Mouse (Mus musculus) limb, embryonic 11.5 days (tissue): ENCODE results near the gene Camta2. TPM values are rescaled to one million over a fixed set of nuclear protein-coding genes. Genes with fewer than 3 reads are reported as not detected.

Experiments
- ATAC-seq: fragments of 200-750 bp; cut with Nextera tagmentation; 2 replicates; pipeline ENCODE4 v1.8.0; 2017; ENCODE audit warnings: low read depth; ENCODE audit not compliant: insufficient number of reproducible peaks, low FRiP score, low TSS enrichment
- DNase-seq: peaks from one replicate; pipeline ENCODE4 v3.0.0-alpha.2; 2015; ENCODE audit warnings: low spot score
- H3K27ac ChIP-seq: fragments of 300-500 bp; sonication (generic); replicated peaks from 2 replicates; pipeline ENCODE4 v1.5.1; 2014; ENCODE audit warnings: low read depth, mild to moderate bottlenecking, low read length
- H3K27me3 ChIP-seq: fragments of 300-500 bp; sonication (generic); 2 replicates; pipeline ENCODE4 v1.6.1; 2014; ENCODE audit warnings: mild to moderate bottlenecking, low read length, mixed read lengths; ENCODE audit not compliant: control insufficient read depth, insufficient read depth
- H3K36me3 ChIP-seq: fragments of 300-500 bp; sonication (generic); 2 replicates; pipeline ENCODE4 v1.6.1; 2014; ENCODE audit warnings: mild to moderate bottlenecking, low read length, moderate library complexity, mixed read lengths; ENCODE audit not compliant: control insufficient read depth, insufficient read depth
- H3K4me1 ChIP-seq: fragments of 300-500 bp; sonication (generic); 2 replicates; pipeline ENCODE4 v1.6.1; 2014; ENCODE audit warnings: low read length, mixed read lengths; ENCODE audit not compliant: control insufficient read depth, insufficient read depth
- H3K4me2 ChIP-seq: fragments of 300-500 bp; sonication (generic); 2 replicates; pipeline ENCODE4 v1.6.1; 2014; ENCODE audit warnings: low read depth, mild to moderate bottlenecking, moderate library complexity; ENCODE audit not compliant: severe bottlenecking
- H3K4me3 ChIP-seq: fragments of 300-500 bp; sonication (generic); 2 replicates; pipeline ENCODE4 v1.5.1; 2014; ENCODE audit warnings: low read depth, low read length
- H3K9ac ChIP-seq: fragments of 300-500 bp; sonication (generic); 2 replicates; pipeline ENCODE4 v1.6.1; 2014; ENCODE audit warnings: mild to moderate bottlenecking, low read length
- H3K9me3 ChIP-seq: fragments of 300-500 bp; sonication (generic); 2 replicates; pipeline ENCODE4 v1.6.1; 2016; ENCODE audit warnings: low read length; ENCODE audit not compliant: control insufficient read depth
- WGBS: fragments of 180-500 bp; shearing (Covaris S2); extraction: QIAGEN DNeasy Blood & Tissue Kit; methylation state at CpG from one replicate; pipeline ENCODE4 v1.1.7; 2014; 5-methylcytosine and 5-hydroxymethylcytosine counted together
- polyA plus RNA-seq: library from polyadenylated mRNA; unstranded; fragments of >200 nt; fragmentation: Nextera tagmentation; extraction: Ambion mirVana; gene quantifications from 2 replicates; pipeline ENCODE4 v1.2.1, GENCODE M21; 2014

Camta2 gene
- polyA plus RNA-seq, 1 experiment from 2014 or later, result 8.2 TPM

GRCm38 (mm10) chr11:70667271-70668150, 20.4 kb downstream of the Camta2 start:
- Histone ChIP-seq H3K4me1 (peaks cover 15% of the 10 kb centered on the region), H3K4me2 (peak overlapping the region; percentile 79), H3K4me3 (peak overlapping the region; percentile 57), H3K27ac (peak overlapping the region; percentile 88), H3K9ac (peak overlapping the region; percentile 14; the same call in 1 of the 2 replicates), H3K27me3 (no peaks in the 10 kb centered on the region), H3K9me3 (no peaks in the 10 kb centered on the region), H3K36me3 (peaks cover 17% of the 10 kb centered on the region)
- ATAC-seq (no peak), DNase-seq (peak; percentile 42)
- 54% methylated on average over 14 of the region's 14 CpGs for WGBS

- Histone ChIP-seq H3K27me3 (no peaks in the 10 kb centered on the region), H3K9me3 (no peaks in the 10 kb centered on the region), H3K4me1 (peaks cover 15% of the 10 kb centered on the region), H3K27ac (no peak overlapping the region), H3K4me2 (no peak overlapping the region), H3K9ac (no peak overlapping the region), H3K36me3 (peaks cover 19% of the 10 kb centered on the region), H3K4me3 (no peak overlapping the region)
- ATAC-seq (no peak), DNase-seq (no peak)
- WGBS, result 94% methylated on average over 8 of the region's 8 CpGs
Measured at GRCm38 (mm10) chr11:70666687-70667086, 21.2 kb downstream of the Camta2 start.

- peaks cover 9% of the 10 kb centered on the region; the same call in 1 of the 2 replicates for H3K4me1 ChIP-seq
- WGBS, result 93% methylated on average over 9 of the region's 9 CpGs
- DNase-seq, result no peak
- no peak overlapping the region for H3K9ac ChIP-seq
- no peak overlapping the region for H3K4me2 ChIP-seq
- no peak for ATAC-seq
- no peaks in the 10 kb centered on the region for H3K9me3 ChIP-seq
- H3K36me3 ChIP-seq, result peaks cover 19% of the 10 kb centered on the region
- H3K27me3 ChIP-seq, result no peaks in the 10 kb centered on the region
- H3K4me3 ChIP-seq, result no peak overlapping the region
- no peak overlapping the region for H3K27ac ChIP-seq
Measured at GRCm38 (mm10) chr11:70664741-70665140, 23.2 kb downstream of the Camta2 start.

- no peak overlapping the region for H3K9ac ChIP-seq
- no peak overlapping the region for H3K4me3 ChIP-seq
- 90% methylated on average over 6 of the region's 6 CpGs for WGBS
- no peaks in the 10 kb centered on the region for H3K27me3 ChIP-seq
- H3K36me3 ChIP-seq, result peaks cover 19% of the 10 kb centered on the region
- no peaks in the 10 kb centered on the region for H3K9me3 ChIP-seq
- no peak overlapping the region for H3K27ac ChIP-seq
- peaks cover 9% of the 10 kb centered on the region; the same call in 1 of the 2 replicates for H3K4me1 ChIP-seq
- no peak for ATAC-seq
- no peak for DNase-seq
- no peak overlapping the region for H3K4me2 ChIP-seq
Measured at GRCm38 (mm10) chr11:70663957-70664356, 23.9 kb downstream of the Camta2 start.

GRCm38 (mm10) chr11:70663101-70663500, 24.8 kb downstream of the Camta2 start:
- no peak overlapping the region for H3K4me2 ChIP-seq
- H3K4me3 ChIP-seq, result no peak overlapping the region
- DNase-seq, result no peak
- no peak overlapping the region for H3K9ac ChIP-seq
- H3K36me3 ChIP-seq, result peaks cover 19% of the 10 kb centered on the region
- H3K27ac ChIP-seq, result no peak overlapping the region
- no peaks in the 10 kb centered on the region for H3K9me3 ChIP-seq
- WGBS, result 94% methylated on average over 8 of the region's 8 CpGs
- H3K27me3 ChIP-seq, result no peaks in the 10 kb centered on the region
- H3K4me1 ChIP-seq, result peaks cover 10% of the 10 kb centered on the region; the same call in 1 of the 2 replicates
- no peak for ATAC-seq

GRCm38 (mm10) chr11:70660571-70660970, 27.3 kb downstream of the Camta2 start:
- 83% methylated on average over 8 of the region's 8 CpGs for WGBS
- Histone ChIP-seq H3K4me1 (peaks cover 22% of the 10 kb centered on the region), H3K36me3 (peaks cover 16% of the 10 kb centered on the region), H3K9ac (no peak overlapping the region), H3K27ac (no peak overlapping the region), H3K4me2 (no peak overlapping the region), H3K4me3 (no peak overlapping the region), H3K27me3 (no peaks in the 10 kb centered on the region), H3K9me3 (no peaks in the 10 kb centered on the region)
- no peak for DNase-seq
- no peak for ATAC-seq

GRCm38 (mm10) chr11:70658942-70659341, 29.0 kb downstream of the Camta2 start:
- H3K27me3 ChIP-seq, result no peaks in the 10 kb centered on the region
- no peak for DNase-seq
- 73% methylated on average over 8 of the region's 8 CpGs for WGBS
- H3K9me3 ChIP-seq, result no peaks in the 10 kb centered on the region
- peaks cover 22% of the 10 kb centered on the region for H3K4me1 ChIP-seq
- no peak overlapping the region for H3K9ac ChIP-seq
- H3K4me3 ChIP-seq, result no peak overlapping the region
- H3K4me2 ChIP-seq, result no peak overlapping the region
- peaks cover 6% of the 10 kb centered on the region for H3K36me3 ChIP-seq
- H3K27ac ChIP-seq, result no peak overlapping the region
- ATAC-seq, result no peak

GRCm38 (mm10) chr11:70658521-70658920, 29.4 kb downstream of the Camta2 start:
- no peak overlapping the region for H3K27ac ChIP-seq
- H3K4me3 ChIP-seq, result no peak overlapping the region
- H3K4me2 ChIP-seq, result no peak overlapping the region

More at GRCm38 (mm10) chr11:70658521-70658920, 29.4 kb downstream of the Camta2 start:
- Histone ChIP-seq H3K9me3 (no peaks in the 10 kb centered on the region), H3K4me1 (peaks cover 22% of the 10 kb centered on the region), H3K27me3 (no peaks in the 10 kb centered on the region), H3K9ac (no peak overlapping the region), H3K36me3 (peaks cover 4% of the 10 kb centered on the region; the same call in 1 of the 2 replicates)
- 80% methylated on average over 5 of the region's 5 CpGs for WGBS
- DNase-seq (no peak), ATAC-seq (no peak)
